Mouse (Mus musculus) WW6 (cell line): ENCODE data around the gene Kif16b.

ENCODE experiments used
- DNase-seq: peaks from one replicate; pipeline ENCODE4 v3.0.0-alpha.2; 2013; ENCODE audit warnings: low read depth, low spot score

Kif16b gene

DNA sequence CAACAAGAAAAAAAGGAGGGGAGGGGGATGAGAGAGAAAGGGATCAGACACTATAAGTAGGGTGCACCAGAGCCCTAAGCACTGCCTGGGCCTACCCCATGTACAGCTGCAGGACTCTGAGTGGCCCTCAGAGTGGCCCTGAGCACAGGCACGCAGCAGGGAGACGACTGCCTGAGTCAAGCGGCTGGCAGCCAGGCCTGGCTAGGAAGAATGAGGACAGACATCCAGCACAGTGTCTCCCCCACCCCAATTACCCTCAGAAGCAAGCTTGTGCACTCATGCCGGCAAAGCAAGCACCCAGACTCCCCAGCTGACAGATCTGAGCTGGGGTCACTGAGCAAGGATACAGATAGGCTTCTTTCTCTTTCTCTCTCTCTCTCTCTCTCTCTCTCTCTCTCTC, 25.4 kb downstream of the Kif16b start:
- DNase-seq: no peak

- DNase-seq: no peak
These were observed 26.8 kb downstream of the Kif16b start for GRCm38 (mm10) chr2:142874562-142874961.

GRCm38 (mm10) chr2:142870055-142870454, 31.3 kb downstream of the Kif16b start:
- DNase-seq: no peak

DNA sequence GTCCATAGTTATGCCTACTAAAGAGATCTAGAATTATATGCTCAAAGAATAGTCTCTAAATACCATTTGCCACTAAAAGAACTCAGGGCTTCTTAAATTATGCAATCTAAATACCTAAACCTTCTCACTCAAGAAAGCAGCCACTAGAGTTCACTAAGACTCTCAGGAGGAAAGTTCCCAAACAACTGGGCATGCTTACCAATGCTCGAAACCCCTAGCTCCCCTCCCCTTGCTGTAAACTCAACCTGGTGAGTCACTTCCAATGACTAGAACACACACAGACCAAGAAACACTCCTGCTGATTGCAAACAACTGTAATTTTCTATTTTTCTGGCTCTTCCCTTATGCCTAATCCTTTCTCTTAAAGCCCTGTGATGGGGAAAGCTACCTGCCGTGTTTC, 33.9 kb downstream of the Kif16b start:
- no peak for DNase-seq

GRCm38 (mm10) chr2:142860994-142861393, 40.3 kb downstream of the Kif16b start:
- no peak for DNase-seq

GRCm38 (mm10) chr2:142859452-142859851, 41.9 kb downstream of the Kif16b start:
- DNase-seq: peak; percentile 14

DNA sequence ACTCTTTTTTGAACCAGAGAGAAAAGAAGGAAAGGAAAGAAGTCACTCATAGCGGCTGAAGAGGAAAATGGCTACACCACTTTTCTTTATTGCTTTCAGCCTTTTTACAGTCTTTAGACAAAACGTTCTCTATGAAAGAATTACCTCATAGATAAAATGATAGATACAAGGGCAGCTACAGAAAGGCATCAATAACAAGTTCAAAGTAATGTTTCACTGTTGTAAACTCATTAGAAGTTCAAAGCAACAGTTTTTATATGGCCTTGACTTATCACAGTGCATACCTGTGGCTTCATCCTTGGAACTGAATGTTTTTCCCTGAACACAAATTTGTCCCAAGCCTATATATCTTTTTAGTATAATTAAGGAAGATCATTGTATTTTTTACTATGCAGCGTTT, 62.6 kb downstream of the Kif16b start:
- no peak for DNase-seq

GRCm38 (mm10) chr2:142838118-142838517, 63.2 kb downstream of the Kif16b start:
- DNase-seq: no peak

DNA sequence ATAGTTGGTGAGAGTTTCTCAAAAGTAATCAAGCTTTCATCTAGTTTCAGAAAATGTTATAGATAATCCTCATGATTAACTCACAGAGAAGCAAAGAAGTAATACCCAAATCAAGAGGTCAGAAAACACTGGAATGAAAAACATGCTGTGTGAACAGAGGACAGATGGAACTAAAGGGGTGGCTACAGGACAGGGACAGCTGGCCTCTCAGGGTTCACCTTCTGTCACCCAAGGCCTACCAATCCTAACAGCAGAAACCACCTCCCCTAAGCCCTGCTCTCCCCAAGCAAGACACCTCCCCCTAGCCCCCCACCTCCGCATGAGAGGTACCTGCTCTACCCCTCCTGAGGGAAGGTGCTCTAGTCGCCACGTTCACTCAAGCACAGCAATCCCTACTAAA, 66.6 kb downstream of the Kif16b start:
- DNase-seq: no peak

- DNase-seq: no peak
These were observed 68.5 kb downstream of the Kif16b start for GRCm38 (mm10) chr2:142832617-142833422.

- DNase-seq: no peak
These were observed 88.3 kb downstream of the Kif16b start for GRCm38 (mm10) chr2:142813033-142813432.

DNA sequence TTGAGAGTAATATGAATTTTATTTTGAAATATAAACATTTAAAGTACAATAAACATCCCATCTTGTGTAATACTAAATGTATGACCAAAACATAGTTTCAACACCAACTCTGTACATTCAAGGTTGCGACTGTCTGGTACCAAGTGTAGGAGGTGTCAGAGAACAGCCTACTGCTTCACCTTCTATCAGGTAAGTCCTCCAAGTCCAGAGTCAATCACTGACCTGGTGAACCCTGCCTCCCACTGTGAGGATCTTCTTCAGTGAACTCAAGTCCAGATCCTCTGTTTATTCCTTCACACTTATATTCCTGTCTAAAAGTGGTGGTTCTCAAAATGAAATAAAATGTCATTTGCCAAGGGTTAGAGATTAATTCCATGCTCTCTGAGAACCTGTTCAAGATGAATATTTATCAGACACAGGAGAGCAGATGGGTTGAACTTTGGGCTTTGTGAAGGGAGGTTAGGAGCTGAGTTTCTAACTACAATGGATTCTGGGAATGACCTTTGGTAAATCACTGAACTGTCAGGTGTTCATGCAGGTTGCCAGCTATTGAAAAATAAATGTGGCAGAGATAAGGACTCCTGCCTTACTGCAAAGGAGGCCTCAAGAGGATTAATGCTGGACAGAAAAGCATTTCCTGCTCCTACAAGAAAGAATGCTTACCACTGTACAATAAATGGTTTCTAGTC, 97.4 kb downstream of the Kif16b start:
- DNase-seq: no peak

DNA sequence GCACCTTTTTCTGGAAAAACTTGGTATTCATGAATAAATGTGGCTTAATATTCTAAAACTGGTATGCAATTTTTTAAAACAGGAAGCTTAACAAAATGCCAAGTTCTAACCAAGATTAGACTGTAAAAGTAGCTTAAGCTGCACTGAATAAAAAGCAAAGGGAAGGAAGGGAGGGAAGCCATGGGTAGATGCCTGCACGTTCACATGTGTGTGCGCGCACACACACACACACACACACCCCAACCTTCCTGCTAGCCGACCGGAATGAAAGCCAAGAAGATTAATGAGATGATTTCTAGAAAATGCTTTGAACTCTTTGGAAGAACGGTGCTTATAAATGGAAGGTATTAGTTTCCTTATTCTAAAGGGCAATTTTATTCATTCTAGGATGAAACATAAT, 104.0 kb downstream of the Kif16b start:
- DNase-seq: no peak

GRCm38 (mm10) chr2:142775358-142775757, 126.0 kb downstream of the Kif16b start:
- no peak for DNase-seq

DNA sequence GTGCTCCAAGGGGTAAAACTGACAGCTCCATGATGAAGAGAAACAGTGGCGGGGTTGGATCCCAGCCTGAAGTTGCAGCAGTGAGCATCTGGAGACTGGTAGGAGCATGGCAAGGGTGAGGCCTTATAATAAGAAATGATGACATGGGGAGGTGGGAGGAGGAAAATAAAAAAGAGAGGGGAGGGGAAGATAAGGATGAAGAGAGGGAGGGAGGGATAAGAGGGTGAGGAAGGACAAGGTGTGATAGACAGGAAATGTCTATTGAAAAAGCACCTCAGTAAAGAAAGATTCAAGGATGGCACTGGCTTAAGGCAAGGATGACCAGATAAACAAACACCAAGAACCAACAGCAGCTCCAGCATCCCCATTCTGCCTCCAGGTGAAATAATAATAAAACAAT, 126.6 kb downstream of the Kif16b start:
- DNase-seq: no peak

GRCm38 (mm10) chr2:142769647-142770121, 131.6 kb downstream of the Kif16b start:
- DNase-seq: no peak

DNA sequence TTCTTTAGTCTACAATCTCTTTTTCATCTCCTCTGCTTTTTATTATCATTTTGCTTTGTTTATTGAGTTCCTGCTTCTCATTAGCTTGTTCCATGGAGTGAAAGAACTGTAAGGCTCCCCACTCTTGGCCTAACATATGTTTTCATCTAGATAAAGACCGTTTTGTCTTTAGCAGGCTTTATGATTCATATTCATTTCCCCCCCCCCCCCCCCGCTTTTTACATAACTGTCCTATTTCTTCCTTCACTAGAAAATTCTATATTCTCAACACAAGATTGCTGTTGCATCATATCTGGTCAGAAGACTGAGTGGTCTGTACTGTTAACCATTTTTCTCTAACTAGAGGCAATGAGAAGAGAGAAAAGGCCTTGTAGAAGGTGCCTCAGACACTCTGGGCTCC, 137.1 kb downstream of the Kif16b start:
- DNase-seq: no peak

- DNase-seq: no peak
These were observed 140.5 kb downstream of the Kif16b start for GRCm38 (mm10) chr2:142760843-142761242.

- DNase-seq: no peak
These were observed 142.1 kb downstream of the Kif16b start for GRCm38 (mm10) chr2:142759192-142759591.

DNA sequence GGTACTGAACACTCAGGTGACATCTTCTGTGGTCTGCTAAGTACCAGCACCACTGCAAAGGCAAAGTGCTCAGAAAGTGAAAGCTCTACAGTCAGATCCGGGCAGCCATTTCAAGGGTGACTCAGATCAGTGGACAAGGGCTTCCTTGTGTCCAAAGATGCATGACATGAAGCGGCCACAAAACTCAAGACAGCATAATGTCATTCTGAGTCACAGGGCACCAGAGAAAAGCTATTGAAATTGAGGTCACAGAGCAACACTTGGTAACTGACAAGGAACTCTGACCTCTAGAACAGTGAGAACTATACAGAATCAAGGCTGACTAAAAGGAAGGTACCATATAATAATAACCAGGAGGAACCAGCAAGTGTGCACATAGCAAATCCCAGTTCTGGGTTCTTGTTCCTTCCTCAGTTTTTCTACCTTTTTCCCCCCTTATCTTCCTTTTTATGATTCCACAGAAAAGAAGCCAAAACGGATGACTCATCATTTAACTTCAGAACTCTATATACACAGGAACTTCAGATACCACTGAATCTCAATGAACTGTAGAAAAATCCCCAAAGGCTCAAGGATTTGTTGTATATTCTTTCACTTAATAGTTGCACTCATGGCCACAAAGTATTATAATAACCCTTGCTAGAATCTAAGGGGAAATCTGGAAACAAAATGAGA, 143.1 kb downstream of the Kif16b start:
- DNase-seq: no peak

GRCm38 (mm10) chr2:142739338-142739737, 162.0 kb downstream of the Kif16b start:
- no peak for DNase-seq

- DNase-seq: no peak
These were observed 162.8 kb downstream of the Kif16b start for GRCm38 (mm10) chr2:142738488-142738887.
